Mouse (Mus musculus): ENCODE measurements around the gene Pkp1.
A peak's percentile ranks its signal among the peaks of the same experiment; 100 is the strongest.

Gene Pkp1

DNA sequence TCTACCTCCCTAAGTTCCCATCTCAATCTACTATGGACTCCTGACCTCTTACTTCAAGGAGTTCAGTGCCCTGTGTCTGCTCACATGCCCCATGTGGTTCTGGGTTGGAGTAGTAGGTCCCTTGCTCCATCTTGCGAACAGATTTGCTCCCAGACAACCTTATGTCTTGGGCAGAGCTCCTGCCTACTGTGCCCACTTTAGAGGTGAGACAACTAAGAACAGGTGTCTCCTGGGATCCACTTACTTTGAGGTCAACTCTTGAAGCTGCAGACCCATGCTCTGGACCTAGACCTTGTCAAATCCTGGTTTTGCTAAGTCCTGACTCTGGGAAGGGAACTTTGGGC, 63.7 kb downstream of the Pkp1 start:
- no peak for DNase-seq

DNA sequence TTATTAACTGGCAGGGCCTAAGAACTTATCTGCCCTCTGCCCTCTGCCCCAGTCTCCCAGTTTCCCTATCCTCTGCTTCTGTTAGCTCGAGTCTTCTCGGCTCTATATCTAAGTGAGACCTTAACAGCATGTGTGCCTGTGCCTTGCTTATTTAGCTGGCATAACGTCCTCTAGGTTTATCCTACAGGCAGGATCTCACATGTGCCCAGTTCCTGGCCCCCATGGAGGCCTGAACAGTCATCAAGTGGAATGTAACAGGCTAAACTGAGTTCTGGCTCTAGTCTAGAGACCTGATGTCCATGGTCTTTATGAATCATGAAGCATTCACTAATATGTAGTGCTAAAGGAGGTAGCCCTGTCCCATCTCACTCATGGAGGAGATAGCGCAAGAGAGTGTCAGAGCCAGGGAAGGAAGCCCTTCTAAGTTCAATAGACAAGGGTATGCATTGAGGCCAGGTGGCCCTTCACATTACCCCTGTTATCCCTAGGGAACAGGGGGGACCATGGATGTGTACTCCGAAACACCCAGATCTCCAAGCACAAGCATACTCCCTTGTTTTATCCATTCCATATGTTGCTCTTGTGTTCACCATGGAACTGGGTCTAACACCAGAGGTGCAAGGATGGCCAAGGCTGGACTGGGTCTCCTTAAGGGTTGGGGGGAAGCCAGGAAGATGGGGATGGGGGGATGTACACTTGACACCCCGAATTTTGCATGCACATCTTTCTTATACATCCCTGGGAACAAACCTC, 64.2 kb downstream of the Pkp1 start:
- DNase-seq = no peak

DNA sequence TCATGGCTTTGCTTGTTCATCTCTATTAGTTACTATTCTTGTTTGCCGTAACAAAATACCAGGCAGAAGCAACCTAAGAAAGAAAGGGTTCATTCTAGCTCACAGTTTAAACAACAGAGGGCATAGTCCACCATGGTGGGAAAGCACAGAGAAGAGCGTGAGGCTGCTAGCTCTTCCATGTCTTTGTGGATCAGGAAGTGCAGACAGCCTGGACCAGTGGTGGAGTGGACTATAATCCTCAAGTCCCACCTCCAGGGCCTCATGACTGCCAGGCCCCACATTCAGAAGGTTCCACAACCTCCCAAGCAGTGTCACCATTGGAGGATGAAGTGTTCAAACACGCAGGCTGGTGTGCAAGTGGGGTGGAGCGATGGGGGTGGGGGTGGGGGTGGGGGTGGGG, 65.8 kb downstream of the Pkp1 start:
- DNase-seq = no peak

DNA sequence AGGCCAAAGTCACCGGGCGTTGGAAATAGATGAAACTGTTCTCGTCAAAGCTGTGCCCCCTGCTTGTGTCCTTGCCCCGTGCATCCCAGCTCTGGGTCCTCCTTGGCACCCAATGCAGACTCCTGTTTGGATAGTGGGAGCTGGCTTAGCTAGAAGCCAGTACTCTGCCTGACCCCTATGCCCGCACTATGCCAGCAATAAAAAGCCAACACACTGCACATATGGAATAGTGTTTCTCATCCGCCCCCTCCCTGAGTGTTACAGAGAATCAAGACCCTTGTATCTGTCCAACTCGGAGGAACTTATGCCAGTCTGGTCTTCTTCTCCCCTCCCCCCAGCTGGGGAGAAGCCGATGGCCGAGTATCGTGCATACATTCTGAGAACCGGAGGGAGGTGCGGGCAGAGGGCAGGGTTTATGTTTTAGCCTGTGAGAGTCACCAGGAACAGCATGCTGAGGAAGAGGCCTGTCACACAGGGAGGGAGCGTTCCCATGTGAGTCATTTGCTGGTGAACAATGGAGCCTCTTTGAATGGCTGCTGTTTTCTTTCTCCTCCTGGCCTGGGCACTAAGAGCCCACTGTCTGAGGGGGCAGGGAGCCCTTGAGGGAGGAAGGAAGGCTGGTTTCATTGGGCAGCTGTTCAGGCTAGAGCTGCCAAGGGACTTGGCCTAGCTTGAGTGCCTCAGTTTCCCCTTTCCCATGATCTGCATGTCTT, 66.8 kb downstream of the Pkp1 start:
- no peak for DNase-seq

DNA sequence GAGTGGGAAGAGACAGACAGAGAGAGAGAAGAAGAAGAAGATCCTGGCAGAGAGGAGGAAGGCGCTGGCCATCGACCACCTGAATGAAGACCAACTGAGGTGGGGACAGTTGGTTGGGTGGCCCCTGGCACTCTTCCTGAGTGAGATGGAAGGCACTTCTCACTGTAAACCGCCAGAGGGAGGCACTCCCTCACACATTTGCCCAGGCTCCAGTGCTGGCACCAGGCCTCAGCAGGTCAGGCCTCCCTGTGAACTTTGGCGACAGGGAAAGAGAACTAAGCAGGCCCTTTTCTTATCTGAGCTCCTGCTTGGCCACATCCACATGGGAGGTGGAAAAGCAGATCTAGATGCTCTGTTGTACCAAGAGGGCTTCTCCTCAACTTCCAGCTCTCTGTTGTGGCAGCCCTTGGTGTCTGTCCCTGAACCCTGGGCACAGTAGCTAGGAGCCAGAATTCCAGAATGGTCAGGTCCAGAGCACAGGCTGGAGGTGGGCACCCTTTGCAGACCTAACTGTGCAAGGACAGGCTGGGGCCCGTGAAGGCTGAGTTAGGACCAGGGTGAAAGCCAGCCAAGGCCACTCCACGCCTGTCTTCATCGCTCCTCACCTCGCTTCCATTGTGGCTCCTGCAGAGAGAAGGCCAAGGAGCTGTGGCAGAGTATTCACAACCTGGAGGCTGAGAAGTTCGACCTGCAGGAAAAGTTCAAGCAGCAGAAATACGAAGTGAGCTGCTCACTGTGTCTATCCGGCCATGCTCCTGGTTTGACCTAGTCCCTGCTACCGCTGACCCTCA, 68.1 kb downstream of the Pkp1 start:
- peak; percentile 28 for DNase-seq

DNA sequence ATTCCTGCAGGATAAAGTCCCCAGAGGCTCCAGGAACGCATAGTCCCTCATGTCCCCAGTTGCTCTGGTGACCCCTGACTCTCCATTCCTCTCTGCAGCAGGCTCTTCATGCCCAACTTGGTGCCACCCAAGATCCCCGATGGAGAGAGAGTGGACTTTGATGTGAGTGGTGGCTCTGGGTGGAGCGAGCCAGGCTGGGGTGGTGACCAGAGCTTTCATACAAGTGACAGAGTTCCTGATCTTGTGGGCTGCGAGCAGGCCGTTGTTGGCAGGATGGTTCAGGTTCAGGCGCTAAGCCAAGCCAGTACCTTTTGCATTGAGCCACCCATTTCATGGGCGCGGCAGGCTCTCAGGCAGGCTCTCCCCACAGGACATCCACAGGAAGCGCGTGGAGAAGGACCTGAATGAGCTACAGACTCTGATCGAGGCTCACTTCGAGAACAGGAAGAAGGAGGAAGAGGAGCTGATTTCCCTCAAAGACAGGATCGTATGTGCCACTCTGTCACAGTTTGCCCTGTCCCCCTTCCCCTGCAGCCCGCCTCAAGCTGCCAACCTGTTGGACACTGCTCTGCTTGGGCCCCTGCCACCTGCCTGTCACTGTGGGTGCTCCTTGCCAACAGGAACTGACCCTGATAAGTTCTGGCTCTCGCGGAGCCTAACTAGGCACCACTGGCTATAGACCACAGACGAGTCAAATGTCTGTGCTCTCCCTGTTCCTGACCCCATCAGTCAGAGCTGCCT, 71.2 kb downstream of the Pkp1 start:
- DNase-seq = no peak

DNA sequence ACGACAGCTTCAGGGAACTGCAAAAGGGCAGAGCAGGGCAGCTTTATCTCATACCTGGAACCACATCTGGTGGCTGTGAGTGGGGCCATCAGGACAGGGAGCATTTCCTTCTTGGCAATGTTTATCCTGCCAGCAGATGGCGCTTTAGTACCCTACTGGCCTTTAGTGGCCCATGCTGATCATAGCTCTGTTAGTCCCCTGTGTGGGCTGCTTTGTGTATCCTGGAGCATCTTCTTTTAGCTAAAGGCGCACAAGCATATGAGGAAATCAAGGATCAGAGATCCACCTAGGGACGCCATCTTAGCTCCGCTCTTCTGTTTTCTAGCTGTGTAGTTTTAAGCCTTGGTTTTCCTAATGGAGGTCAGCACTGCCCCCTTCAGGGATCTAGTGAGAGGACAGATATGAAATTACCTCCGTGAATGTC, 71.9 kb downstream of the Pkp1 start:
- no peak for DNase-seq

DNA sequence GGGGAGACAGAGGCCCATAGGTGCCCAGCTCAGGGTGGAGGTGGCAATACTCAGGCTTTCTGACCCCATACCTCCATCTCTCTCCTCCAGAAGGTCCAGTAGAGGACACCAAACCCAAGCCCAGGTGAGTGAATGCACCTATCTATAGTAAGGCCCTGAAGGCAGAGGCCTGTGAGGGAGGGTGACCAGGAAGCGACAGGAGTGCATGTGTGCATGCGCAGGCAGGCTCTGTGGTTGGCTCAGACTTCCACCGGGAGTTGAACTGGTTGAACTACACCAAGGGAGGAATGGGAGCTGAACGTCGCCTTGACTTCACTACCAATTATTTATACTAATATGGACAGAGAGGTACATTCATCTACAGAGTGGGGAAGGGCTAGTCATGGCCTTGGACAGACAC, 72.4 kb downstream of the Pkp1 start:
- no peak for DNase-seq

DNA sequence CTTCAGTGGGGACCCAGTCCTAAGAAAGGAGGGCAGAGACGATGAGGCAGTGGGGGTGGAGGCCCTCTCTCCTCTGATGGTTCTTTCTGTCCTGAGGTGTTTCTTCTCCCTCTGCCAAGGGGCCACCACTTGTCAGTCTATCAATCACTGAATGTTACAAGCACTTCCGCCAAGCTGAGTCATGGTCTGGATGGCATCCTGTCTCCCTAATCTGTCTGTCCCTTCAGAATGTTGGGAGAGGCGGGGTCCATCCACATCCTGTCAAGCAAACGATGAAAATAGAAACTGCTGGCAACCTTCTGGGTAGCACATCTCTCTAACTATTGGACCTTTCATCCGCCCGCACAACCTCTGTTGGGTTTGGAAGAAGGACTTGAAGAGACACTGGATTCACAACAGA, 74.5 kb downstream of the Pkp1 start:
- no peak for DNase-seq

DNA sequence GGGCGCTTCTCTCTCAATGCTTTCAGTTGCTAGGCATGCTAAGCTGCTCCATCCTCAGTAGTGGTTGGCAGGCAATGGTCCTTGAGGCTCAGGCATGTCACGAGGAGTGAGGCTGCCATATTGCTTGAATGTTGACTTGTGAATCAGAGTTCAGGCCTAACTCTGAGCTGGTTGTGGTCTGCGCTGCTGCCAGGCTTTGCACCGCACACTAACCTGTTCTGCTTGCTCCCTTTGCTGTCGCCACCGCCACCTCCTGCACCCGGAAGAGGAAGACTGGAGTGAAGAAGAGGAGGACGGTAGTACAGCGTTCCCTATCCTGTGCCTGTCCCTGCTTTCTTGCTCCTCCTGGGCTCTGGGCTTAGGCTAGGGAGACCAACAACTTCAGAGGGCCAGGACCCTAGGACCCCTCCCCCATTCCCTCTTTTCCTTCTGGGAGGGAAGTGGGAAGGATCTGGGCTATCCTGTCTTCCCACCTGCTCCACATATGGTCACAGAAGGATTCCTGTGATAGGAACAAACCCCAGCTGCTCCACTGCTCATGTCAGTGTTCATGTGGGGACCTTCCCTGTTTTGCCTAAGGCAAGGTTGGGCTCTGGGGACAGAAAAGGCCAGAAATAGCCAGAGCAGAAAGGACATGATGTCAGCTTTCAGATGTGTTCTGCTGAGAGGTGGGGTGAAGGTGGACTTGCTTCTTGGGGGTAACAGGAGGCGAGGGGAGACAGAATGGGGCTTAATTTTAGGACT, 75.3 kb downstream of the Pkp1 start:
- DNase-seq = no peak

DNA sequence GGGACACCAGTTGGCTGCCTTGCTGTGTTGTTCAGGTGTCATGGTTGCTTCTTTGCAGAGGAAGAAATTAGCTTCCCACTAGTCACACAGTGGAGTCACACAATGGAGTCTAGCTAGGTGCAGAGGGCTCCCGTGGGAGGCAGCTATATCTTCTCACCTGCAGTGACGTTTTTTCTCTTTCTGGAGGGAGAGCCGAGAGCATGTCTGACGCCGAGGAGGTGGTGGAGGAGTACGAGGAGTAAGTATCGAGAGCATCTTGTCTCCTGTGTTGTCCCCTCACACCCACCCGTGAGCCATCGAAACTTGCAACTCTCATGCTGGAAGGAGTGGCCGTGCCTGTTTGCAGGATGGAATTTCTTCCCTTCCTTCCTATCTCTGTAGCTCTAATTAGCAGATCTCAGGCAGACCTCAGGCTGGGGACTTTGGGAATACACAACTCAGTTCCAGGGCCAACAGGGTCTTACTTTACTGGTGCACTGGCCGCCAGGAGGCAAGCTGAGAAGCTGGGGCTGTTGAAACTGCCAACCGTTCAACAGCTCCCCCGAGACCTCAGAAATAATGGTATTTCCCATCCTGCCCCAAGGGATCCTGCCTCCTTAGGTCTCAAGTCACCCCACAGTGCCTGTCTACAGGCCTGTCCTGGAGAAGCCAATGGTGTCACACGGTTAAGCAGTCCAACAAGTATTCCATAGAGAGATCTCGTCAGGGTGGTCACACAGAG, 78.2 kb downstream of the Pkp1 start:
- DNase-seq = no peak

DNA sequence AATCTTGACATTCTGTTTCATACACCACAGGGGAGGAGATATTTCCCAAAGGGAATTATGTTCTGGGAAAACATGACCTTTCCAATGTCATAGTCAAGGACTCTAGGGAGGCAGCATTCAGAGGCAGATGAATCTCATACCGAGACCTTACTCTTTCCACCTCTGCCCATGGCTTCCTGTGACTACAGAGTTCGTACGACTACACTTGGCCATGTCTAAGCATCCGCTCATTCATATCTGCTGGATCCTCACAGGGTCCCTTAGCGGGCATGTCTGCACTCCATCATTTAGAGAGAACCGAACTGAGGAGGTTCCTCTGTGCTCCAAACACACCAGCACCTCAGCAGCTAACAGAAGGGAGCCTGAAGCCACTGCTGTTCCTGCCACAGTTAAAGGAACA, 79.9 kb downstream of the Pkp1 start:
- DNase-seq = no peak

DNA sequence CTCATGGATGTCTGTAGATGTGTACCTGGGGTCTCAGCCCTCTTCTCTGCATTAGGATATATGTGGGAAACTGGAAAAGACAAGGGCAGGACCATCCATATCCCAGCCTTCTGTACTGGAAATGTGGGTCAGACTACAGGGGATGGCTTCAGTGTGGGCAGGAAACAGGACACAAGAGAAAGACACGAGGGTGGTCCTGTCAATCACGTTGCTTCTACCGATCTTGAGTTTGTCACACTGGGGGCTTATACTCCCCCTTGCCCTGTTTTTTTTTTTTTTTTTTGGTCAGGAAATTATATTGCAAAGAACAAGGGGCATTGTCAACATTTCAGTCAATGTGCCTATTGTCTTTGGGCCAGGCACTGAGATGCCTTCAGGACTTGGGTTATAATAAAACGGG, 80.4 kb downstream of the Pkp1 start:
- no peak for DNase-seq

DNA sequence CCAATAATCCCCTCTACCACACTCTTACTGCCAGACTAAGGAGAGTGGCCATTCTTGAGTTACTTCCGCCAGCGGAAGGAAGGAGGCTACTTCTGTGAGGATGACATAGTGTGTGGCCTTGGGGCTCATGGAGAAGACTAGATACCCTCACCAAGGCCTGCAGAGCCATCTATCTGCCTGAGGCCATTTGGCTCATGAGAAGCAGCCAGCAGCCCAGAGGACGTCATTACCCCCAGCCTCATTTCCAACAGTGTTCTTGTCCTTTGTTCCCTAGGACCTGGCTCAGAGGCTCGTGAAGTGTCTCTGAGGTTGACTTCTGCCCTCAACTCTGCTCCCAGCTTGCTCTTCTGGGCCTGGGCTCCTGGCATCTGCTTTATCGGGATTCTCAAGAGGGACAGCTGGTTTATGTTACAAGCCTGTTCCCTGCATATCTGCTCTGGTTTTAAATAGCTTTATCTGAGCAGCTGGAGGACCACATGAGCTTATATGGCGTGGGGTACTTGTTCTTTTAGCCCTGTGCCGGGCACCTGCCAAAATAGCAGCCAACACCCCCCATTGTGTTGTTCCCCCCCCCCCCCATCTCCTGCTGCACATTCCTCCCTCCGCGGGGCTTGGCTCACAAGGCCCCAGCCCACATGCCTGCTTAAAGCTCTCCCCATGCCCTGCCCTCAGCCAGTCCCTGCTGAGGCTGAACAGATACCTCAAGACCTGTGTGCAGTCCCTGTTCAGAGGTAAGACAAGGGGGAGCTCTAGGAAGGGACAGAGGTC, 83.1 kb downstream of the Pkp1 start, which contains the start of gene Tnnt2:
Gene Tnnt2, plus strand, starts transcription at position 639 of the 768 bp plus-strand sequence.
- no peak for DNase-seq

DNA sequence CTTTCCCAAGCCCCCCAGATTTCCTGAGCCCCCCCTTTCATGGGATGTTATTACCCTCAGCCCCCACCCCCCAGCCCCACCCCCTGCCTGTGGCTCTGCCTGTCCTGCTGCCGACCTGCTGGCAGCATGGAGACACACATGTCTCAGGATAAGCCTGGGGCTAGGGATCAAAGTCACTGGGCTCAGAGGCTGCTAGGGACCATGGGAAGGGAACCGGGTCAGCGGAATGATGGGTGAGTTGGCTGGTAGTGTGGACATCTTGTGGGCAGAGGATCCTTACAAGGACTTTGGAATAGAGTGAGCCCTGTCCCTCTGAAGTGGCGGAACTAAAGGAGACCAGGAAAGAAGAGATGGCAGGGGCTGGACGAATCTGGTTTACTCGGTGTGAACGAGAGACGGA, 84.0 kb downstream of the Pkp1 start:
- DNase-seq = no peak

DNA sequence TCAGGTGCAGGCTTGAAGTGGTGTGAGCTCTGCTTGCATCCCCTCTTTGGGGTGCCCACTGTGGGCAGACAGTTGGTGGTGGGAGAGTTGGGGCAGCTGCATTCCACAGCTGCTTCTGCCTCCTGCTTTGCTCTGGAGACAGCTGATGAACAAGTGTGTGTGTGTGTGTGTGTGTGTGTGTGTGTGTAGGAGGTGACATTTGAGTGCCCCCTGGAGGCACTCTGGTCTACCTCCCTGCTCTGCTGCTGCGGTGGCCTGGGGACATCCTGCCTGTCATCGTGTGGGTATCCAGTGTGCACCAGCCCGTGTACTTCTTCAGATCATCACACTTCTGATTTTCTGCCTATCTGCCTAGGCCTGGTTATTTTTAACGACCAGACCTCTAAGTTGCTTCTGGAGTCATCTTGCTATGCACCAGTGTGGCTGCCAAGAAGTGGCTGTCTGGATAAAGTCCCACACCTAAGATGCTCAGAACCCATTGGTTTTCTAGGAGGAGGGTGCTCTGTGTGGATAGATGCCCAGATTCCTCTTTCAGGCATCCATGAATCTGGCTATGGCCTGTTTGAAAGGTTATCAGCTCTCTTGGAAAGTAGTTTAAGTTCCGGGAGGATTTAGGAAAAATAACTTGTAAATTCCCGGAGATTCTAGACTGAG, 84.7 kb downstream of the Pkp1 start:
- no peak for DNase-seq

DNA sequence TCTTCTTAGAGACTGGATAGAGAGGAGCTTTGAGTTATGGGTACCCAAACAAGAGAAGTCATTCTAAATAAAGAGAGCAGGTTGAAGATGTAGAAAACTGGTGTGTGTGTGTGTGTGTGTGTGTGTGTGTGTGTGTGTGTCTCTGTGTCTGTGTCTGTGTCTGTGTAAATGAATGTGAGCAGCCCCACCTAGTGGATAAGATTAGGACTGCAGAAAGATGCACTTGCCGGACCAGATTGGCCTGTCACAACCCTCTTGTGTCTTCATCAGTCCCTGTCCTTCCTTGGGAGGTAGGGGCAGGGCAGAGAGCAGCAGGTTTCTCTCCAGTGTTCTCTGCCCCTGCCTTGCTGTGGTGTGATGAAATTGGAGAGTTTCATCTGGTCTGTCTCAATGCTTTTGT, 90.1 kb downstream of the Pkp1 start:
- DNase-seq = no peak

DNA sequence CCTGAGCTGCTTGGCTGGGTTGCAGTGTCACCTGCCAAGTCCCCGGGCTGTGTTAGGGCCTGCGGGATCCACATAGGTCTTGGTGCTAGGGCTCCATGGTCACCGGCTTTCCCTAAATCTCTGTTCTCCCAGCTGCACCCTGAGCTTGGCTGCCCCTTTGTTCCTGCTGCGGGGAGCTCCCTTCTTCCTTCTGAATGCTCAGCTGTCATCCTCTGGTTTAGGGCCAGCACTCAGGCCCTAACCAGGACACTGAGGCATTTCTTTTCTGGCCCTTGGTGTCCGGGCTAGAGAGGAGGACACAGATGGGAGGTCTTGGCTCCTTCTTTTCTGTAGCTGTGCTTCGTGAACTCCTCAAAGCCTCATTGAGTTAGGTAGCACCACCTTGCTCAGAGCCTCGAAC, 97.2 kb downstream of the Pkp1 start:
- no peak for DNase-seq
